Mouse (Mus musculus) C2C12 (cell line): Measurements from ENCODE around the gene Spg21. TPM values are rescaled to one million over a fixed set of nuclear protein-coding genes. Genes with fewer than 3 reads are reported as not detected.

Experiments used
- H3K27me3 ChIP-seq: one replicate; pipeline ENCODE4 v1.6.1; 2011; ENCODE audit not compliant: control insufficient read depth, insufficient read depth, insufficient read length
- H3K36me3 ChIP-seq: one replicate; pipeline ENCODE4 v1.6.1; 2011; ENCODE audit not compliant: control insufficient read depth, insufficient read depth
- H3K4me3 ChIP-seq: one replicate; pipeline ENCODE4 v1.5.1; 2011; ENCODE audit warnings: mild to moderate bottlenecking, control low read depth; ENCODE audit not compliant: poor library complexity, insufficient read depth, severe bottlenecking
- H3K79me2 ChIP-seq: one replicate; pipeline ENCODE4 v1.6.1; 2011; ENCODE audit not compliant: control insufficient read depth, insufficient read depth
- H3K79me3 ChIP-seq: one replicate; pipeline ENCODE4 v1.6.1; 2011; ENCODE audit warnings: low read depth, control low read depth
- H3ac ChIP-seq: one replicate; pipeline ENCODE3; 2011; ENCODE audit warnings: low read depth; ENCODE audit not compliant: control insufficient read depth, insufficient read length
- CEBPB ChIP-seq: IDR thresholded peaks from one replicate; pipeline ENCODE4 v1.6.1; 2011; ENCODE audit warnings: low read depth, mild to moderate bottlenecking, control low read depth, moderate library complexity
- CTCF ChIP-seq: IDR thresholded peaks from one replicate; pipeline ENCODE4 v1.5.1; 2011; ENCODE audit not compliant: control insufficient read depth, insufficient read depth, insufficient read length
- FOSL1 ChIP-seq: IDR thresholded peaks from one replicate; pipeline ENCODE4 v1.8.0; 2011; ENCODE audit warnings: mild to moderate bottlenecking, low read length; ENCODE audit not compliant: poor library complexity, insufficient read depth, severe bottlenecking
- MAX ChIP-seq: IDR thresholded peaks from one replicate; pipeline ENCODE4 v1.6.1; 2011; ENCODE audit warnings: mild to moderate bottlenecking, control low read depth
- MYOD1 ChIP-seq: IDR thresholded peaks from one replicate; pipeline ENCODE4 v1.6.1; 2011; ENCODE audit warnings: low read depth; ENCODE audit not compliant: control insufficient read depth, insufficient read length
- MYOG ChIP-seq: IDR thresholded peaks from one replicate; pipeline ENCODE4 v1.6.1; 2011; ENCODE audit not compliant: control insufficient read depth, insufficient read length; ENCODE audit errors: extremely low read depth
- USF1 ChIP-seq: IDR thresholded peaks from one replicate; pipeline ENCODE4 v1.6.1; 2011; ENCODE audit warnings: low read depth, mild to moderate bottlenecking, control low read depth, moderate library complexity
- polyA plus RNA-seq: library from polyadenylated mRNA; unstranded; fragments of >200 nt; fragmentation: generic; extraction: Trizol; gene quantifications from one replicate; pipeline ENCODE4 v1.2.1, GENCODE M21; 2012; ENCODE audit warnings: missing spikeins

The Spg21 gene
- polyA plus RNA-seq, 1 experiment: 44.4 TPM

DNA sequence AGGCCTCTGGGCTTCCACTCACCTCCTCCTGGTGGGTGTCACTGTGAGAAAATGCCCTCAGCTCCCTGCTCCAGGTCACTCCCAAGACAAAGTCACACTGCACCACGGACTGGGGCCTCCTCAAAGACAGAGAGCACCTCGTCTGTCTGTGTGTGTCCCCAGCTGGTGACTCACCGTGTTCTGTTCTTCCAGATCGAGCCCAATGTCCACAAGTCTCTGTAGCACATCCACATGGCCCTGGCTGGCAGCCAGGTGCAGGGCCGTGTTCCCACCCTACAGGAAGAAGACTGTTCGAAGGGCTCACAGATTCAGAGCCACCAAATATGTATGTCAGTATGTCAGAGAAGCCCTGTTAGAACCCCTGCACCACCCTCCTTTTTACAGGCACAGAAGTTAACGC is 47.7 kb downstream of the Spg21 start:
- no peaks in the 10 kb centered on the region for H3K79me3 ChIP-seq
- no peak overlapping the region for H3K4me3 ChIP-seq
- TF ChIP-seq MAX (no peak), USF1 (no peak), MYOG (no peak), MYOD1 (no peak), FOSL1 (no peak), CEBPB (no peak), CTCF (no peak)
- H3K79me2 ChIP-seq: no peaks in the 10 kb centered on the region
- H3K36me3 ChIP-seq: no peaks in the 10 kb centered on the region
- no peak overlapping the region for H3ac ChIP-seq
- H3K27me3 ChIP-seq: peaks cover 3% of the 10 kb centered on the region

DNA sequence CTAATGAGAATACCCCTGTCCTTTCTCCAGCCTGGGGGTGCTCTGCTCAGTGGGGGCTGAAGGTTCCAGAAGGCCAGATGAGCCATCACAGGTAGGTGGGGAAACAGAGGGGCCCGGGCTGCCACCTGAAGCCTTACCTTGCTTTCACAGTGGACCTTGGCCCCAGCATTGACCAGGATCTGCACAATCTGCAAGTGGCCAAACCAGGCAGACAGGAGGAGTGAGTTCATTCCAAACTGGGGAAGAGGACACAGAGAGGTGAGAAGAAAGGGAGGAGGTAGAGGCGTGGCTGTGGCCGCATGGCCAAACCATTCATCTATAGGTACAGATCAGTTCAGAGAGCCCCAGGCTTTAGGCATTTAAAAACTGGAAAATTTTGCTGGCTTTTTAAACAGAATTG is 51.8 kb downstream of the Spg21 start:
- TF ChIP-seq CEBPB (no peak), FOSL1 (no peak), MAX (no peak), CTCF (no peak), MYOG (no peak), MYOD1 (no peak), USF1 (no peak)
- H3K4me3 ChIP-seq: no peak overlapping the region
- no peaks in the 10 kb centered on the region for H3K36me3 ChIP-seq
- H3K79me2 ChIP-seq: no peaks in the 10 kb centered on the region
- no peaks in the 10 kb centered on the region for H3K79me3 ChIP-seq
- H3K27me3 ChIP-seq: peaks cover 3% of the 10 kb centered on the region
- H3ac ChIP-seq: no peak overlapping the region

GRCm38 (mm10) chr9:65514431-65514830 is 53.7 kb downstream of the Spg21 start:
- TF ChIP-seq FOSL1 (no peak), MYOG (no peak), CEBPB (no peak), CTCF (no peak), MAX (no peak), USF1 (no peak), MYOD1 (no peak)
- Histone ChIP-seq H3K79me2 (no peaks in the 10 kb centered on the region), H3K27me3 (peaks cover 2% of the 10 kb centered on the region), H3K79me3 (no peaks in the 10 kb centered on the region), H3ac (no peak overlapping the region), H3K4me3 (no peak overlapping the region), H3K36me3 (no peaks in the 10 kb centered on the region)

GRCm38 (mm10) chr9:65514851-65515261 is 54.1 kb downstream of the Spg21 start:
- no peaks in the 10 kb centered on the region for H3K27me3 ChIP-seq
- no peaks in the 10 kb centered on the region for H3K79me3 ChIP-seq
- no peak overlapping the region for H3ac ChIP-seq
- no peaks in the 10 kb centered on the region for H3K36me3 ChIP-seq
- TF ChIP-seq CEBPB (no peak), MAX (no peak), USF1 (no peak), FOSL1 (no peak), CTCF (no peak), MYOD1 (no peak)
- H3K4me3 ChIP-seq: no peak overlapping the region
- no peaks in the 10 kb centered on the region for H3K79me2 ChIP-seq

- TF ChIP-seq USF1 (no peak), CTCF (no peak), MYOD1 (no peak), MYOG (no peak), MAX (no peak), FOSL1 (no peak), CEBPB (no peak)
- Histone ChIP-seq H3K27me3 (no peaks in the 10 kb centered on the region), H3K36me3 (no peaks in the 10 kb centered on the region), H3ac (no peak within 1 kb of the TSS), H3K79me2 (no peaks in the 10 kb centered on the region), H3K4me3 (no peak within 1 kb of the TSS), H3K79me3 (no peaks in the 10 kb centered on the region)
These were observed 59.2 kb downstream of the Spg21 start, which contains the start of gene Ankdd1a for GRCm38 (mm10) chr9:65519807-65520504. Ankdd1a (minus strand) TSS chr9:65520193.

DNA sequence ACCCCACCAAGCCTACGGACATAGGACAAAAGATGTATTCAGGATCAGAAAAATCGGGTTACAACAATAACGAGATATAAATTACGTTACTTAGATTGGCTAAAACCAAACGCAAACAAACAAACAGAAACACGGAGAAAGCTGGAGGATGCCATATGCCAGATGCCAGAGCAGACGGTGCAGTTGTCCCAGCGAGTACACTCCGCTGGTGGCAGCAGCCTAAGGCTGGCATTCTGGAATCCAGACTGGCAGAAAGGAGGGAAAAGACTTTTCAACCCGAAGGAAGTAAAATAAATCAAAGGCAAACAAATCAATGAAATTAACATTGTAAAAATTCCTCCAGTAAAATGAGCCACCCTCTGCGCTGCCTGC is 59.7 kb downstream of the Spg21 start:
- Histone ChIP-seq H3K4me3 (no peak overlapping the region), H3K79me3 (no peaks in the 10 kb centered on the region), H3K36me3 (no peaks in the 10 kb centered on the region), H3K27me3 (no peaks in the 10 kb centered on the region), H3ac (no peak overlapping the region), H3K79me2 (no peaks in the 10 kb centered on the region)
- TF ChIP-seq MYOD1 (no peak), MYOG (no peak), FOSL1 (no peak), MAX (no peak), USF1 (no peak), CEBPB (no peak), CTCF (no peak)
